Mouse (Mus musculus) spleen, postnatal 10 days (tissue): ENCODE data around the gene Dcun1d2.

Experiments used
- DNase-seq, 2 experiments: peaks; one replicate each; pipeline ENCODE4 v3.0.0; 2021 to 2022; ENCODE audit warnings: low spot score in 2 of 2

Dcun1d2 gene

DNA sequence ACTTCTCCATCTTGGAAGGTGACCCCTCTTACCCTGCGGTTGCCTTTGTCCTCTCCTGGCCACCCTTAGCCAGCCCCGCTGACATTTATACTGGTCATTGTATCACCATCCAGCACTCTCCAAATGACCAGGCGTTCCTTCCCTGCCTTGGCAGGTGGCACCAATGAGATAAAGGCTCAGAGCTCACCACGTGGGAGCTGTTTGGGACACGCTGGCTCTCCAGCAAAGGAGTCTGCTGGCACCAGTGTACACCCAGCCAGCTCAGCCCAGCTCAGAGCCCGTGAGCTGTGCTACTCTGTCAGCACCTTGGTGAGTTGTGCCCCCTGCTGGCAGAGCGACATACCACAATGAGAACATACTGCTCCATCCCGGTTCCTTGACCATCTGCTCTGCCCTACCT lies 33.9 kb downstream of the Dcun1d2 start, which contains the start of gene Adprhl1:
Gene Adprhl1, minus strand, starts transcription at position 144 of the 400 bp plus-strand sequence.
- peak; percentile 64 to 87 for DNase-seq

DNA sequence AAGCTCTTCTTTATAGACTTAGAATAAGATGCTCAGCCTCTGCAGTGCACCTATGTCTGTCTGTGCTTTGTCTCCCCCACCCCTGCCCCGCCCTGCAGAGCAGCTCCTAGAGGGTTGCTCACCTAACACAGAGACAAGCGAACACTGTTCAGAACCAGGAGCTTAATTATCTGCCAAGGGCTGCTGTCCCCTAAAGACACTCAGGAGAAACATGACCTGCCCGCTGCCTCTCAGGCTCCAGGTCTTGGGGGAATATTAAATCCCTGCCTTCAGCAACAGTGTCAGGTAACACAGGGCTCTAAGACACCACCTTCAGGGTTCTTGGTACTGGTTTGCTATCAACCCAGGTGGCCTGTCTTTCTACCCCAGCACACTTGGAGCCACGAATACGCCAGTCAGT lies 34.5 kb downstream of the Dcun1d2 start:
- peak; percentile 27 to 28 for DNase-seq

DNA sequence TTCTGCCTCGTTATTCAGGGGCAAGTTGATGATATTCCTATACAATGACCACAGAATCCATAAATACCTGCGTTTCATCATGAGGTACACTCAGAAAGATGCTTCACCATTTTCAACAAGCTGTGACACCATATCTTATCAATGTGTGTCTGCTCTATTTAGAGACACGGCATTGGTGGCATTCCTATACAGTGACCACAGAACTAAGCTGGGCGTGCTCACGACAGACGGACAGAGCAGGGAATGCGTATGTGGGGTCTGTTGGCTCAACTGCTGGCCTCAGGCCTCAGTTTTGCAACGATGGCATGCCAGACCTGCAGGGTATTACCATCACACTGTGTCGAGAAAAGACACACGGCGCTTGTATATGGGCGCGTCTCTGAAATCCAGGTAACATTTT lies 35.1 kb downstream of the Dcun1d2 start:
- DNase-seq, result no peak

DNA sequence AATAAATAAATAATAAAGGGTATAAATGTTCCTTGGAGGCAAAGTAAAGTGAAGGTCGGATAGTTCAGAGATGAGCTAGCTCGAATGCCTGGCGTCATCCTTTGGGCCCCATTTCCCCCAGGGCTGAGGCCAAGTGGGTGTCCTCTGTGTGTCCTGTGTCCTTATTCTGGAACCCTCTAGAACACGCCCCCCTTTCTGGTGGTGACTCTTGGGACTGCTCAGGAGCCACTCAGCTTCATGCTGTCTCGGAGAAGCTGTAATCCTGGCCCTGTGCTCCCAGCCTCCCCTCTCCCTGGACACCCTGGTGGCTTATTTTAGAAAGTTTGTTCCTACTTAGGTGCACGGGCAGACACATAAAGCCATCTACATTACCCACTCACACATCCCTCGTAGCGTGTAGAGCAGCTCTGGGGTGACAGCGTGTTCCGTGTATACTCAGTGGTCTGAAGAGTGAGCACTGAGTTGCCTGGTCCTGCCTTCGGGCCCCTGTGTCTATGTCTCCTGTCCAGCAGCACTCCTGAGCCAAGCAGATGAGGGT lies 43.5 kb downstream of the Dcun1d2 start:
- no peak for DNase-seq

DNA sequence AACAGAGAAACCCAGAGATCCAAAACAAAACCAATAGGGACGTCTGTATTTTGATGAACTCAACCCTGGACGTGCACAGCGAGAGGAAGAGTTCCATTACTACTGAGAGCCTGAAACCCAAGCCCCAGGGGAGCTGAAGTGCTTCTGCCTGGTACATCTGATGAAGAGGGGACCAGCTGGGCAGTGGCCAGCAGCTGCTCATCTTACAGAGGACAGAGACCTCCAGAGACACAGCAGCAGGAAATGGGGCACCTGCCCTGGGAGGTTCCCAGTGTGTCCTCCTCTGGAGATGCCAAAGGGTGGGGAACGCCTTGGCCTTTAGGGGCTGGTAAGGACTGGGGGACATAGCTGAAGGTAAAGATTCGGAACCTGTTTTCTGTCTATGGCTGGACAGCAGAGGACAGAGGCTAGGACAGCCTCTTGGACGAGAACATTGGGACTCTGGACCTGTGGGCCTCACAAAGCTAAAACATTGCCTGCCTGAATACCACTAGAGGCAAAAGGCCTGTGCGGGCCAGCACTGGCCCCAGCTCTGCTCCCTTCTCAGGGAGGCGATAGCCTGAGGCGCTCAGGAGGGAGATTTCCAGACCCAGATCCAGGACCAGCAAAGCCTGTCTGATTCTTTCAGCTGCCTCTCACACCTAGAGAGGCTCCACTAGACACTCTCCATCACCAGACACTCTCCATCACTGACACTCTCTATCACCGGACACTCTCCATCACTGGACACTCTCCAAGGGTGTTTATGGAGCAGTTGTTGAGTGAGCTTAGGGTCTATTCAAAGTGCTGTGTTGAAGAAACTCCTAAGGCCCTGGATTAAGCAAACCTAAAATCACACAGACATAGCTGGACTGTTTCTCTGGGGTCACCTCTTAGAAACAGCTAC lies 44.7 kb downstream of the Dcun1d2 start:
- DNase-seq, result no peak

DNA sequence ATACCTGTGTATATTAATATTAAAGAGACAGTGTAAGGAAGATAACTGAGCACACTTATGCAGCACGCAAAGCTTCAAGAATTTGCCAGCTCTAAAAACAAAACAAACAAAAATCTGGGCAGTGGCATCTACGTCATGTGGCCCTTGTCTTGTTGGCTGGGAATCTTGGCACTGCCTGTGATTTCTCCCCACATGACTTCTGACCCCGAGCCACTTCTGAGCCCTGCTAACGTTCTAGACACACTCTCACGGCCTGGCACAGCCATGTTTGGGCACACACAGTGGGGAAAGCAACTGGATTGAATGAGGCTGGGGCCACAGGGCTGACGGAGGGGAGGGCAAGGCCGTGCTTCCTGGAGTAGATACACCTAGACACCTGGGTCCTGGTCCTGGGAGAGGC lies 47.2 kb downstream of the Dcun1d2 start:
- DNase-seq, result no peak

DNA sequence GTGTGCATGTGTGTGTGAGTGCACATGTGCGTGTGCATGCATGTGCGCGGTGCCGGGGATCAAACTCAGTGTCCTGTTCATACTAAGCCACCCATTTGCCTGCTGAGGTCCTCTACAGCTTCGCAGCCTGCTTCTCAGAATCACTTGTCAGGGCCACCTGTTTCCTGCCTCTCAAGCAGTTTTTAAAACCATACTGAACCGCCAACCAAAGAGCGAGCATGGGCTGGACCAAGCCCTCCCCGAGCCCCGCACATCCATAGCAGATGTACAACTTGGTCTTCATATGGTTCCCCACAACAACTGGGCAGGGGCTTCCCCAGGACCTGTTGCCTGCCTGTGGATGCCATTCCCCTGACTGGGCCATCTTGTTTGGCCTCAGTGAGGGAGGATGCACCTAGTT lies 47.9 kb downstream of the Dcun1d2 start:
- DNase-seq, result no peak

DNA sequence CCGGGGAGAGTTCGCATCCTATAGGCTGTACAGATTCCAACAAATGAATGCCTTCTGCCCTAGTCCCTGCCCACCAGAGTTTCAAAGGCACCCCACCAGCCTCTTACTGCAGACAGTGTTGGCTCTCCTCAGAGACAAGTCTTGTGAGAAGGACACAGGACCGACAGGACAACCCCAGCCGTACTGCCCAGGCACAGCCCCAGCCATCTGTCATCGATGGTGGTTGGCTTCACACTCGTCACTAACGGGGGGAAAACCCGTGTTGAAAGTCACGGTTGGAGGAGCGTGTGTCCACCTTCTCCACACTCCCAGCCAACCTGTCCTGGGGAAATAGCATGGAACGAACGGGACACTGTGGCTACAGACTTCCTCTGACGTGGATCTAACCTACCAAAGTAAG lies 53.1 kb downstream of the Dcun1d2 start:
- no peak for DNase-seq

DNA sequence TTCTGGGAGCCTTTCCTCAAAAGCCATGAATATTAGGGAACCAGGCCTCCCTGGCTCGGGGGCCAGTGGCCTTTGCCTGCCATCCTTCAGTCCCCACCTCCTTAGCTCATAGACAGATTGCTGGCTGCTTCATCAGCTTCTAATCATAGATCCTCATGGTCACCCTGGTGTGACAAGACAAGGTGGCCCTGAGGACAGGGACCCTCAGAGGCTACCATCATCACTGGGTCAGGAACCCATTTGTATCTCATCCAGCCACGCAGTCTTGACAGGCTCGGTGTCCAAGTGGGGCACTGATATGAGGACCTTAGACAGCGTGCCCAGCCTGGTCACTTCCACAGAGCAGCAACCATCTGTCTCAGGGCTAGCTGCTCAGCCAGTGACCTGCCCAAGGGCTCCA lies 57.5 kb downstream of the Dcun1d2 start:
- DNase-seq, result no peak

DNA sequence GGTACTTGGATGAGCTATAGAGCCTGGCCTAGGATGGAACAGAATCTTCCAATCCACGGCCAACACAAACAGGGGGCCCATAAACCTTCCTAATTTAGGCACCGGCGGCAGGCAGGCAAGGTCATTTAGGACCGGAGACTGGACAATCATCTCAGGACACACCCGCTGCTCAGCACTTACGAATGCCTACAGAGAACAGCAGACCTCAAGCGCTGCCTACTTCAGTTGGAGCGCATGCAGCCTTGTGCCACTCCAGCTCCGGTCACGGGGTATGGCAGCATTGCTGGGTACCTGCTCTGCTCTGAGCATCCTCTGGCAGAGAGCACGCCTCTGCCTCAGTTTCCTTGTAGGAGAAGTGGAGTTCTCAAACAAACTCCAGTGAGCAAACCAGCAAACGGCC lies 58.1 kb downstream of the Dcun1d2 start:
- no peak for DNase-seq

DNA sequence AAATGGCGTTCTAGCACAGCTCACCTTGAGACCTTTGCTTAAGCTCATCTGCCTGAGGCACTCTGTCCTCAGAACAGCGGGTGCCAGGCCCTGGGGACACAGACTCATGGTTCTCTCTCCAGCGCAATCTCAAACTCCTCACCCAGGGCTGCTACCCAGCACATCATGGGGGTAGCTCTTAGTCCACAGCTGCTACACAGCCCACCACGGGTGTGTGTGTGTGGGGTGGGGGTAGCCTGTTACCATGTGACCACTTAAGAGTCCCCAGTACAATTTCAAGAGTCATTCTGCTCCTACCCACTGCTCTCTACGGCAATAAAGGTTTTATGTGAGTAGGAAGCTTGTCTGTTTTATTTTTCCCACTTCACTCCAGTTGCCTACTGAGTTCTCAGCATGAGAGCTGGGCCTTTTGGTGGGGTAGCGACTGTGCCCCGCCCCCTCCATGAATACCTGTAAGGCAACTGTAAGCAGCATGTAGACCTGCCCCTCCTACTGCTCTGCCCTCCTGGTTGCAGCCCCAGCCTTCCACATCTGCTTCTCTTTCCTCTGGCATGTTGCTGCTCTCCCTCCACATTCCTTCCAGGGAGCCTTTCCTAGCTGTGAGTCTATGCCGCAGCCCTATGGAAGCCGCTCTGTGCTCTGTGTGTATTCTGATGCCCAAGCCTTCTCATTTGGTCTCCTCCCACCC lies 58.9 kb downstream of the Dcun1d2 start:
- no peak for DNase-seq

DNA sequence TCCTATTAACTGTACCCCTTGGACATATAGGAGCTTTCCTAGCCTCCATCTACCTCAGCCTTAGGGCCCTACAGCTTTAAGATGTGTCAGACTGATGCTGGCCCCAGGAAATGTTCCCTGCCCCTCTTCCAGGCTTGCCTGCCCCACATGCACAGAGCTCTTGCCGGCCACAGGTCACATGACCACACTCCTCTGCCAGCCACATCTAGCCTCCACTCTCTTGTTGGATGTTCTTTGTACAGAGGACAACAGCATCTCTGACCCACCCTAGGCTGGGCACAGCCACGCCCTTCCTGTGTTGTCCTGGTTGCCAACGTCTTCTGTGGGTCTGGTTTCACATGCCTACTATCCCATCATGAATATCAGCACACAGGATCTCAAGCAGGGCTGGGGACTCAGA lies 60.7 kb downstream of the Dcun1d2 start:
- no peak for DNase-seq

DNA sequence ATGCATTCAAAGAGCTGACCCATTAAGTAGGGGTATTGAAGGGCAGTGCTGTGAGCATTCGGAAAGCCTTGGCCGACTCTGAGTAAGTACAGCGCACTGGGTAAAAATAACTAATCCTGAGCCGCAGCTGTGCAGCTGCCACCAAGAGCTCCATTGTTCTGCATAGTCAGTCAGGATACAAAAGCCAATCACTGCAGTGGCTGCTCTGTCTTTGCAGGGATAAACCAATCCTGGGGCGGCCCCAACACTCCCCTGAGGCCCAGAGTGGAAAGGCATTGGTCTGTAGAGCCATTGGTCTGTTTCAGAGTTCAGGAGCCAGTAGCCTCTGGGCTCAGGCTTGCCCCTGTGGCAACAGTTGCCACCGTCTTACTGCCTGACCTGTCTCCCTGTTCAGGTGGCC lies 61.6 kb downstream of the Dcun1d2 start:
- no peak for DNase-seq

DNA sequence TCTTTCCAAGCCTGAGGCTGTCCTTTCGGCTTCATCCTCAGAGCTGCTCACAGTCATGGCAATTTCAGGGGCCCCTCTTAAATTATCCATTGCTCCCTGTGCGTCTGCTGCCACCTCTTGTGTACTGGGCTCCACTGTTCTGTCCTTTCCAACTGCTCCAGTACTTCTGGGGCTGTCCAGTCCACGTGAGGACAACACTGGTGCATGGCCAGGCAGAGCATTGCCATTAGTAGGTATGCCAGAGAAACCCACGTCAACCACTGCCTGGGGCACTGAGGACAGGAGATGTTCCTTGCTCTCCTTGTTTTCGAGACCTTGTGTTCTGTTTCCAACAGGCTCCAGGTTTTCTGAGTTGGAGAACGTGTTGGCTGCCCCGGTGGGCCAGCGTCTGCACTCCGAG lies 63.5 kb downstream of the Dcun1d2 start:
- no peak for DNase-seq

DNA sequence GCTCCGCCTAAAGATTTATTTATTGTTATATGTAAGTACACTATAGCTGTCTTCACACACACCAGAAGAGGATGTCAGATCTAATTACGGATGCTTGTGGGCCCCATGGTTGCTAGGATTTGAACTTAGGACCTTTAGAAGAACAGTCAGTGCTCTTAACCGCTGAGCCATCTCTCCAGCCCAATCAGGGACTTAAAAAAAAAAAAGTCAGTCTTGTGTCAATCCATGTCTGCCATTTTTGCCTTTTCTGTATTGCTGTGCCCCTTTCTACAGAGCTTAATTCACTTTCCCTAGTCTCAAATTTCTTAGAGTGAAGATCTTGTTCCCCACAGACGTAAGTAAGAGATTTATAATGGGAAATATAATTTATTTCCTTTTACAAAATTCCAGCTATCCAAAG lies 69.5 kb downstream of the Dcun1d2 start:
- no peak for DNase-seq

DNA sequence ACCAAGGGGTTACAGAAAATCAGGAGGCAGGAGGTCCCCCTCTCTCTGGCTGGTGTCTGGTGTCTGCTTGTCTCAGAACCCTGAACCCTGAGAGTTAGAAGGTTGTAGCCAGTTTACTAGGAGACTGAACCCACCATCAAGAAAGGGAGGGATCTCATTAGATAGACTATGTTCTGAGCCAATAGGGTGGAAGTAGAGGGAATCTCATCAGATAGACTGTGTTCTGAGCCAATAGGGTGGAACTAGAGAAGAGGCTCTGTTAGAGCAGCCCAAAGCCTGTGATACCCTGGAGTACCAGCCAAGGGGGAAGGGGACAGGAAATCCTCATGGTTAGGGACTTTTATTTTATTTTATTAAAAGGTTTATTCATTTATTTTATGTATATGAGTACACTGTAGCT lies 69.9 kb downstream of the Dcun1d2 start:
- DNase-seq, result no peak

DNA sequence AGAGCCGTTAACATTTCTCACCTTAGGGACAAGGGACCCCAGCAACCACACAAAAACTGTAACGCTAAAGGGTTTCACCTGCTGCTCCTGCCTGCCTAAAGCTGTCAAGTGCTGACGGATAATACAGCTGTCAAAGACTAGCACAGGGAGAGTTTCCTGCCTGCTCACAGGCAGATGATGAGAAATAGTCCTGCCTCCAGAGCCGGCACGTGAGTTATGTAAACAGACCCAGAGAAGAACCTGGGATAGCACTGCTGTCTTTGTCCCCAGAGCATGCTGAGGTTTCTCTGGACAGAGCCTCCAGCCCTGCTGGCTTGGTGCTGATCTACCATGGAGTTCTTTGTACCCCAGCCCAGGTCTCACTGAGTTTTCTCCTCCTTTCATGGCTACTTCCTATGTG lies 70.8 kb downstream of the Dcun1d2 start:
- DNase-seq, result no peak

DNA sequence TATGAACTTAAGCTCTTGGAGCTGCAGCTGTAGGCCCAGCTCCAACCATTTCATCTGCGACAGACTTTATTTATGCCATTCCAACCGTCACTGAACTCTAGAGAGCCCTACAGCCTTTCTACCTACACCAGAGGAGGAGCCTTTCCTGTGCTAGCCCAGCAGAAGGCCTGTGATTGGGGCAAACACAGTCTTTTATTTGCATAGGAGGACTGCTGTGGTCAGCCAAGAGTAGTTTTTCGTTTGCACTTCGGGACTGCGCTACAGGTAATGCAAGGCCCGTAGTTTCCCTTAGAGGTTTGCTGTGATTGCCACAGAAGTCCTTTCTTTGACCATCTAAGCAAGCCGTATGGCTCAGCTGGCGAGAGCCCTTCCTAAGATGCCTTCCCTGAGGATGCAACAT lies 71.5 kb downstream of the Dcun1d2 start:
- DNase-seq, result no peak

DNA sequence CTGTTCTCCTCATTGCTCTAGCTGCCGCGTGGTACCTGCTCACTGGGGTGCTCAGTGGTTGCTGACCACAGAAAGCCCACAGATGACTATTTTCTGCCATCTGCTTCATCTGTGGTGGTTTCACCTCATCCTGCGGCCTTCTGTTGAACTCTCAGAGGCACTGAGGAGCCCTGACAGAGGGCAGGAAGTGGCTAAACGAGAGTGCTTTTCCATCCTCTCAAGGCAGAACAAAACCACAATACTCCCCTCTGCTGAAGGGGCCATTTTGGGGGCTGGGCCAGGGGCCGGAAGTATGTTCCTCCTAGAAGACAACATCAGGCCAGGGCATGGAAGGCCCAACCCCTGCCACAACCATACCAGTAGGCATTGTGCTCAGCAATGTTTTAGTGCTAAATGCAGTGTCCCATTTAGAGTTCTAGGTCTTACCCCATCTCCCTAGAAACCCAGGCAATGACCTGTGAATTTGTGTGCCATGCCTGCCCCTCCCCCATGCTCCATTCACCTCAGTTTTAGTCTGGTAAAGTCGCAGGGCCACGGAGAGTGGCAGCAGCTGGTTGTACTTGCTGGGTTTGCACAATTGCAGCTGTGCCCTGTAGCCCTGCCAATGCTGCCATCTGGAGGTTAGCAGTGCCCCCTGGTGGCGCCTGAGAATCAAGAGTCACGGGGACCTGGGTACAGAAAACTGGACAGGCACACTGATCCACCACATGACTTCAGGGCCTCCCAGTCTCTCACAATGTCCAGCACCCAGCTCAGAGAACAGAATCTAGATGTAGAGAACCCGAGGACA lies 74.3 kb downstream of the Dcun1d2 start:
- DNase-seq, result peak; percentile 88 to 93

DNA sequence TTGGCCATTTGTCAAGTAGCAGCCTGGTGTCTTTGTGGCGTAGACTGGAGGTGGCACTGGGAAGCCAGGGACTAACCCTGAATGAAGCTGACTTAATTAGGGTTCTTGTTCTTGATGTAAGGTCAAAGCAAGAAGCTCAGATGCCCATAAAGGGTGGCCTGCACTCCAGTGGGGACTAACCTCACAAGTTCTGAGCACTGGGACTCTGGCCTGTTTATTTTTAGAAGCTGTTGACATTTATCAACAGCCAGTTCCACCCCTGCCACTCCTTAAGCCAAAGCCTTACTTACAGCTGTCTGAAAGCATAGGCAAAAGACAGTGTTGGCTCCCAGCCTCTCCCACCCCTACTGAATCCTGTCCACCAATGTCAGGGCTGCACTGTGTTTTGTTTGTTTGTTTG lies 78.2 kb downstream of the Dcun1d2 start:
- DNase-seq, result peak in 1 of 2 experiments; percentile 31

DNA sequence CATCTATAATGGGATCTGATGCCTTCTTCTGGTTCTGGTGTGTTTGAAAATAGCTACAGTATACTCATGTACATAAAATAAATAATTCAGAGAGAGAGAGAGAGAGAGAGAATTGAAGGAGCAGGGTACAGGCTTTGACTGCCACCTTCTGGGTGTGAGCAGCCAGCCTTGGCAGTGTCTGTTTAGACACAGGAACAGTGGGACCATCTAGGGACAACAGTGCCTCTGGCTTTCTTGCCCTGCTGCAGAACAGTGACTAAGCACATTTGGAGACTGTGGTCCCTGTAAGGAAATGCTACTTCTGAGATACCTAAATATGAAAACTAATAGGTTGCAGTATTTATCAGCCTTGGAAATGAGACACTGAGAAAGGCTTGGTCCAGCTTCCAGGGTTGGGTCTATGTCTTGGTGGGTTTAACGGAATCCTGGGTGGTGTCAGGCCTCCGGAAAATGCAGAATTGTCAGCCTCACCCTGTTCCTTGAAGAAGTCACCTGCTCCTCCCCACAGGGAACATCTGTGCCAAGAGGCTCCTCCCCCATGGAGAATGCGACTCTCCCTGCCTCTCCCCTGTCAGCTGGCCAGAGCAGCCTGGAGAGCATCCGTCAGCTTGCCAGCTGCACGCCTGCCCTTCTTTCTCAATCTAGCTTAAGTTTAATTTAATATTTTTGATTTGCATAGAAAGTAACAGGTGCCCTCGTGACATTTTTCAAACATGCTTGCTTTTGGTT lies 79.1 kb downstream of the Dcun1d2 start:
- peak; percentile 40 to 55 for DNase-seq
